Mouse (Mus musculus) G1E (cell line): ENCODE results near the gene Inhbc. TPM values are rescaled to one million over a fixed set of nuclear protein-coding genes. Genes with fewer than 3 reads are reported as not detected.
A peak's percentile ranks its signal among the peaks of the same experiment; 100 is the strongest.

Source experiments
- ATAC-seq: 2 replicates; pipeline ENCODE4 v1.8.0; 2016; ENCODE audit warnings: mild to moderate bottlenecking; ENCODE audit not compliant: insufficient number of reproducible peaks, poor library complexity, low FRiP score, severe bottlenecking; ENCODE audit errors: extremely low read depth
- DNase-seq: peaks from one replicate; pipeline ENCODE4 v3.0.0; 2012; ENCODE audit warnings: low spot score
- H3K27me3 ChIP-seq: 2 replicates; pipeline ENCODE4 v1.6.1; 2012; ENCODE audit warnings: mild to moderate bottlenecking, low read length, inconsistent platforms; ENCODE audit not compliant: insufficient read depth
- H3K36me3 ChIP-seq: replicated peaks from 2 replicates; pipeline ENCODE3; 2012; ENCODE audit warnings: mild to moderate bottlenecking, inconsistent platforms
- H3K4me1 ChIP-seq: 2 replicates; pipeline ENCODE4 v1.6.1; 2012; ENCODE audit warnings: low read depth, low read length, inconsistent platforms, mixed read lengths; ENCODE audit not compliant: insufficient read depth
- H3K4me3 ChIP-seq: 2 replicates; pipeline ENCODE4 v1.5.1; 2012; ENCODE audit warnings: low read depth, mild to moderate bottlenecking, inconsistent platforms, low read length, moderate library complexity, mixed read lengths
- H3K9me3 ChIP-seq: replicated peaks from 2 replicates; pipeline ENCODE4 v1.6.1; 2012; ENCODE audit warnings: inconsistent platforms
- CTCF ChIP-seq: IDR thresholded peaks from 2 replicates; pipeline ENCODE4 v1.5.1; 2012; ENCODE audit warnings: low read depth, low read length, inconsistent platforms, mixed read lengths
- GATA1 ChIP-seq: IDR thresholded peaks from 2 replicates; pipeline ENCODE4 v1.6.1; 2012; ENCODE audit warnings: borderline replicate concordance, low read length, inconsistent platforms, mixed read lengths
- GATA2 ChIP-seq: IDR thresholded peaks from 2 replicates; pipeline ENCODE4 v1.6.1; 2012; ENCODE audit warnings: low read depth, low read length, inconsistent platforms, borderline replicate concordance
- POLR2AphosphoS5 ChIP-seq: IDR thresholded peaks from 2 replicates; pipeline ENCODE4 v1.6.1; 2012; ENCODE audit warnings: low read depth, low read length, inconsistent platforms; ENCODE audit not compliant: insufficient replicate concordance
- TAL1 ChIP-seq: conservative IDR thresholded peaks from 2 replicates; pipeline ENCODE4 v1.6.1; 2012; ENCODE audit warnings: low read depth, low read length, inconsistent platforms, mixed read lengths
- polyA plus RNA-seq: library from polyadenylated mRNA; stranded (reverse); fragments of >175 nt; gene quantifications from 2 replicates; pipeline ENCODE4 v1.2.3, GENCODE M21; 2012
- total RNA-seq, 2 experiments: library from RNA; stranded (forward) in 1 of 2; stranded (reverse) in 1 of 2; fragments of 200-1000 nt in 1 of 2; fragments of >200 nt in 1 of 2; fragmentation: Nextera tagmentation in 1 of 2; gene quantifications; 2 replicates each; pipeline ENCODE4 v1.2.3; 2014 to 2017

Gene Inhbc
- total and polyA plus RNA-seq, 3 experiments: 0.05 TPM; not detected in 2

- Histone ChIP-seq H3K9me3 (no peaks in the 10 kb centered on the region), H3K36me3 (peaks cover 59% of the 10 kb centered on the region), H3K4me1 (peaks cover 99% of the 10 kb centered on the region), H3K27me3 (no peaks in the 10 kb centered on the region), H3K4me3 (peak overlapping the region; percentile 85)
- no peak for ATAC-seq
- no peak for DNase-seq
- TF ChIP-seq GATA2 (no peak), POLR2AphosphoS5 (no peak), CTCF (no peak), TAL1 (no peak), GATA1 (no peak)
Observed at GRCm38 (mm10) chr10:127325454-127326016, 44.7 kb downstream of the Inhbc start.

- Histone ChIP-seq H3K27me3 (no peaks in the 10 kb centered on the region), H3K4me3 (peak overlapping the region; percentile 72; the same call in 1 of the 2 replicates), H3K4me1 (peaks cover 93% of the 10 kb centered on the region), H3K9me3 (no peaks in the 10 kb centered on the region), H3K36me3 (peaks cover 52% of the 10 kb centered on the region)
- TF ChIP-seq GATA2: no peak
- TF ChIP-seq CTCF: peak; percentile 41
- ATAC-seq: 0 out of 2 replicates have a peak, but pooled peaks have one; percentile 41
- DNase-seq: peak; percentile 77
Observed at GRCm38 (mm10) chr10:127324495-127324894, 45.7 kb downstream of the Inhbc start.

- H3K4me3 ChIP-seq: peak overlapping the region; percentile 72
- H3K36me3 ChIP-seq: peaks cover 40% of the 10 kb centered on the region
- no peaks in the 10 kb centered on the region for H3K9me3 ChIP-seq
- peak; percentile 75 for DNase-seq
- no peak for TF ChIP-seq CTCF
- no peak for TF ChIP-seq GATA2
- no peak for TF ChIP-seq POLR2AphosphoS5
- no peak for TF ChIP-seq TAL1
- TF ChIP-seq GATA1: no peak
- ATAC-seq: peak; percentile 54; the same call in 1 of the 2 replicates
- H3K27me3 ChIP-seq: no peaks in the 10 kb centered on the region
- peaks cover 88% of the 10 kb centered on the region for H3K4me1 ChIP-seq
Observed at GRCm38 (mm10) chr10:127323131-127323855, 46.9 kb downstream of the Inhbc start.

- peaks cover 89% of the 10 kb centered on the region for H3K4me1 ChIP-seq
Observed at GRCm38 (mm10) chr10:127322669-127323068, 47.6 kb downstream of the Inhbc start.

GRCm38 (mm10) chr10:127322178-127322577 is 48.1 kb downstream of the Inhbc start:
- no peaks in the 10 kb centered on the region for H3K9me3 ChIP-seq
- H3K4me1 ChIP-seq: peaks cover 89% of the 10 kb centered on the region
- H3K27me3 ChIP-seq: no peaks in the 10 kb centered on the region
- H3K4me3 ChIP-seq: peak overlapping the region; percentile 72; the same call in 1 of the 2 replicates
- H3K36me3 ChIP-seq: peaks cover 29% of the 10 kb centered on the region
- DNase-seq (no peak), ATAC-seq (no peak)
- TF ChIP-seq GATA2 (no peak), POLR2AphosphoS5 (no peak), GATA1 (no peak), CTCF (no peak), TAL1 (no peak)

More at GRCm38 (mm10) chr10:127322669-127323068, 47.6 kb downstream of the Inhbc start:
- peak overlapping the region; percentile 72; the same call in 1 of the 2 replicates for H3K4me3 ChIP-seq
- H3K9me3 ChIP-seq: no peaks in the 10 kb centered on the region
- no peaks in the 10 kb centered on the region for H3K27me3 ChIP-seq
- H3K36me3 ChIP-seq: peaks cover 33% of the 10 kb centered on the region
- TF ChIP-seq POLR2AphosphoS5: no peak
- TF ChIP-seq CTCF: no peak
- no peak for TF ChIP-seq TAL1
- TF ChIP-seq GATA1: no peak
- no peak for TF ChIP-seq GATA2
- DNase-seq (no peak), ATAC-seq (no peak)

GRCm38 (mm10) chr10:127321621-127322020 is 48.6 kb downstream of the Inhbc start, which contains the start of gene Arhgap9:
Gene Arhgap9, plus strand, starts transcription at chr10:127321964.
- ATAC-seq: no peak
- DNase-seq: no peak
- Histone ChIP-seq H3K9me3 (no peaks in the 10 kb centered on the region), H3K4me1 (peaks cover 88% of the 10 kb centered on the region), H3K4me3 (peak within 1 kb of the TSS; percentile 72; the same call in 1 of the 2 replicates), H3K27me3 (no peaks in the 10 kb centered on the region), H3K36me3 (peaks cover 23% of the 10 kb centered on the region)
- no peak for TF ChIP-seq GATA2
- no peak for TF ChIP-seq CTCF
- no peak for TF ChIP-seq POLR2AphosphoS5
- TF ChIP-seq GATA1: no peak
- no peak for TF ChIP-seq TAL1
